Mouse (Mus musculus) ovary, adult 2 months (tissue): ENCODE results near the gene Lefty1. TPM values are rescaled to one million over a fixed set of nuclear protein-coding genes. Genes with fewer than 3 reads are reported as not detected.

Source experiments
- polyA plus RNA-seq: library from polyadenylated mRNA; depleted of rRNA; stranded (reverse); fragments of >200 nt; gene quantifications from 2 replicates; pipeline ENCODE4 v1.2.3, GENCODE M21; 2012; rRNA removed

Gene Lefty1
- polyA plus RNA-seq = 21.2 and 23.4 TPM in 2 replicates

DNA sequence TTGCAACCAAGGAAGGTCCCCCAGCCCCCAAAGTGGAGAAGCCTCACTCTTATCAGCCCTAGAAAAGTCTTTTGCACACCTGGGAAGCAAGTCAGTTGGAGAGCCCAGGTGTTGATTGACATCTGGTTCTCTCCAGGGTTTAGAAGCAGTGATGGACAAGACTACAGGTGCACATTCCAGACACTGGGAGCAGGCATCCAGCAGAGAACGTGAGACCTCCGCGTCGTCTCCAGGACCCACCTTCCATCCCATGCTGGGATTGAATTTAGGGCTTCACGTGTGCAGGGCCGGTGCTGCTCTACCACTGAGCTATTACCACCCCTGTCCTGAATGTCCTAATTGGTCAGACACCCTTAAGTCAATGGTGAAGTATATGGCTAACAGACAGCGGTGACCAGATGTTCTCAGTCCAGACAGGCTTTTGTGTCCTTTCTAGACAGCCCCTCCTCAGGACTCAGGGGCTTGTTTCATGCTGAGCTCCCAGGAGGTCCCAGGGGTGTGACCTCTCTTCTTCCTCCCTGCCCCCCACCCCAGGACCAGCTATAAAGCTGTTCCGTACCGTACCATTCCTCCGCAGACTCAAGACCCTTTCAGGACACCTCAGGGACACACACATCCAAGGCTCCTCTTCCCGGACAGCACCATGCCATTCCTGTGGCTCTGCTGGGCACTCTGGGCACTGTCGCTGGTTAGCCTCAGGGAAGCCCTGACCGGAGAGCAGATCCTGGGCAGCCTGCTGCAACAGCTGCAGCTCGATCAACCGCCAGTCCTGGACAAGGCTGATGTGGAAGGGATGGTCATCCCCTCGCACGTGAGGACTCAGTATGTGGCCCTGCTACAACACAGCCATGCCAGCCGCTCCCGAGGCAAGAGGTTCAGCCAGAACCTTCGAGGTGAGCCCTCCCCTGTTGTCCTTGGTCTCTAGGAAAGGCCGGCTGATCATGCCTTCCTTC lies at the start of gene Lefty1:
Lefty1 (plus strand) TSS at position 556 of the 953 bp plus-strand sequence.

DNA sequence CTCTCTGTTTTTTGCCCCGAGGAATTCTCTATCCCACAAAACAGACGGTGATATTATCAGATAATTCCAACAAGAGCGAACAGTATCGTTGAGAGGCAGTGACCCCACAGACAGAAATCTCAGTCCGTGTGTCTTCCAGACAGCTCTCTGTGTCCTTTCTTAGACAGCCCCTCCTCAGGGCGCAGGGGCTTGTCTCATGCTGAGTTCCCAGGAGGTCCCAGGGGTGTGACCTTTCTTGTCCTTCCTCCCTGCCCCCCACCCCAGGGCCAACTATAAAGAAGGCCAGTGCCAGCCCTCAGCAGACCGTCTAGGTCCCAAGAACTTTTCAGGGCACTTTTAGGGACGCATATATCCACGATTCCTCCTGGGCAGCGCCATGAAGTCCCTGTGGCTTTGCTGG lies 42.0 kb upstream of the Lefty1 start, which contains the start of gene Lefty2:
Lefty2 (plus strand) TSS at position 301 of the 400 bp plus-strand sequence.

DNA sequence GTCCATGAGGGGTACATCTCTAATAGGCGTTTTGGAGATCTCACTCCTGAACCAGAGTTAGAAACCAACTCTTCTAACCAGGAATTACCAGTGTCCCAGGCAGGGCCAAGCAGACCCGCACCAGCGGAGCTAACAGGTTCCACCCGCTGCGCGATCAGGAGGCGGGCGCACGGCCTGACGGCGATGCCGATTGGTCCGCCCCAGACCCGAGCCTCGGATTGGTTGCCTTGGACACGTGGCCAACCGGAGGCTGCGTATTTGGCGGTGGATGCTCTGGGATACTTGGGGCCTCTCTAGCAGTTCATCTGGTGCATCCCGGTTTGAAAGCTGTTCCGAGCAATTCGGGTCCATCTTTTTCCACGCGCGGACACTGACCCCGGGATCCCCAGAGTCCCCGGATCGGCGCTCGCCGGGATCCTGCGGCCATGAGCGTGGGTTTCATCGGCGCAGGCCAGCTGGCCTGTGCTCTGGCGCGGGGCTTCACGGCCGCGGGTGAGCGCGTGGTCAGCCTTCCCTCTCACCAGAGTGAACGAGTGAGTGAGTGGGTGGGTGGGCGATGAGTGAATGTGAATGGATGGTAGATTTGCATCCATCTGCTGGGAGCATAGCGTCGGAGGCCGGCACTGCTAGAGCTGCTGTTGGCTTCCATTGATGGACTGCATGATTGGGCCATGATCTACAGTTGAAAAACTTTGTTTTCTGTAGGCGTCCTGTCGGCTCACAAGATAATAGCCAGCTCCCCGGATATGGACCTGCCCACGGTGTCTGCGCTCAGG lies 30.6 kb upstream of the Lefty1 start, which contains the start of gene Pycr2:
Pycr2 (plus strand) TSS at position 255 of the 776 bp plus-strand sequence.

GRCm38 (mm10) chr1:180942166-180943031 lies 7.6 kb downstream of the Lefty1 start, which contains the start of gene Tmem63a:
TSS of gene Tmem63a (plus strand) at chr1:180942344.

Other genes with a start within 250 kb of the Lefty1 start
- gene Mixl1, start 238.0 kb upstream of the Lefty1 start, polyA plus RNA-seq = not detected in 2 replicates
- gene Acbd3, start 209.0 kb upstream of the Lefty1 start, polyA plus RNA-seq = 17.9 and 22.8 TPM in 2 replicates
- gene H3f3a, start 121.1 kb upstream of the Lefty1 start, polyA plus RNA-seq = 385 and 388 TPM in 2 replicates
- gene Sde2, start 83.9 kb upstream of the Lefty1 start, polyA plus RNA-seq = 12.3 and 15.0 TPM in 2 replicates
- gene Lefty2, start 41.9 kb upstream of the Lefty1 start, polyA plus RNA-seq = 0.38 and 0.61 TPM in 2 replicates
- gene Pycr2, start 30.7 kb upstream of the Lefty1 start, polyA plus RNA-seq = 79.9 and 94.7 TPM in 2 replicates
- gene Tmem63a, start 7.3 kb downstream of the Lefty1 start, polyA plus RNA-seq = 47.3 and 47.7 TPM in 2 replicates
- 121 and 183 TPM in 2 replicates for gene Ephx1, start 85.9 kb downstream of the Lefty1 start, polyA plus RNA-seq
- gene 9130409I23Rik, start 116.2 kb downstream of the Lefty1 start, polyA plus RNA-seq = not detected in 2 replicates
- 11.8 and 15.9 TPM in 2 replicates for gene Nvl, start 209.2 kb downstream of the Lefty1 start, polyA plus RNA-seq
- gene Cnih4, start 209.7 kb downstream of the Lefty1 start, polyA plus RNA-seq = 12.7 and 18.4 TPM in 2 replicates